Mouse (Mus musculus) regulatory T cell (primary cell): ENCODE measurements at regions not wholly inside any gene's neighbourhood (a gene's known extent, or its start where the extent isn't known, plus 50 kb on each side); places are given as distances from the start of the nearest gene placed in this dataset.

Experiments
- in situ Hi-C: fragments of 300-600 bp; cut with MboI, MseI; formaldehyde crosslinking; loops from one replicate; pipeline ENCODE4 v1.15.1; 2025; ENCODE audit warnings: high pct_unique_total_duplicates

- in situ Hi-C loops, result no loop called here
These were observed 115.6 kb upstream of the Cdh6 start for GRCm38 (mm10) chr15:13289064-13289463.

DNA sequence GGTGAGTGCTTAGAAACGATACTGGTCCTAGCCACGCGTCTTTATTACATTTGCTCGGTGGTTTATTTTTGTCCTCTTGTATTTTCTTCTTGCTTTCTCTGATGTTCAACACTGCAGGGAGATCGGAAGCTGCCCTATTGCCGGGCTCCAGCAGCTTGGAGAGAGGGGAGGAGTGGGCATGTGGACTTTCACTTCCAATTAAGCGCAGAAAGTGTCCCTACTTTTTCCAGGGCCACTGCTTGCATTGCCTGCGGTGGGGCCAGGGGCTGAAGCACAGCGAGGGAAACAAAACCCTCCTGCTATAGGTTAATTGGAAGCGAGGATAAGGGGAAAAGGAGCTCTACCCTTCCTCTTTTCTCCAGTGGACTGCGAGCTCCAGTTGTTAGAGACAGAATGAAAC, 114.4 kb upstream of the Cdh6 start:
- in situ Hi-C loops, result no loop called here

GRCm38 (mm10) chr15:13285355-13285754, 111.9 kb upstream of the Cdh6 start:
- in situ Hi-C loops, result no loop called here

DNA sequence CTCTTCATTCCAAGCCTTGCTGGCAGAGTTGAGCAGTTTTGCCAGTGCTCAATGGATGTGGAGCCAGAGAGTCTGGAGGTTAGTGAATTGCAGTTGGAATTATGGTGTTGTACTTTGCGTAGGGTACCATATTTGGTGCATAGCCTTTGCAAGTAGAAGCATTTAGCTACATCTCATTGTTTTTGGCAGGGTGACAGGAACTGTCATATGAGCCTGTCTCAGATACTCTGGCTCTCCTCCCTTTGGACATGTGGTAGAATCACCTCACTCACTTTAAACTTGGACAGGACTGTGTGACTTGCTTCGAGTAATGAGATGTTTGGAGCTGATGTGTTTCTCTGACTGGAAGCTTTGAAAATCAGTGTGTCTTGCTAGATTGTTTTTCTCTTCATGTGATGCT, 110.7 kb upstream of the Cdh6 start:
- in situ Hi-C loops, result no loop called here

- in situ Hi-C loops, result no loop called here
These were observed 109.6 kb upstream of the Cdh6 start for GRCm38 (mm10) chr15:13283106-13283505.

DNA sequence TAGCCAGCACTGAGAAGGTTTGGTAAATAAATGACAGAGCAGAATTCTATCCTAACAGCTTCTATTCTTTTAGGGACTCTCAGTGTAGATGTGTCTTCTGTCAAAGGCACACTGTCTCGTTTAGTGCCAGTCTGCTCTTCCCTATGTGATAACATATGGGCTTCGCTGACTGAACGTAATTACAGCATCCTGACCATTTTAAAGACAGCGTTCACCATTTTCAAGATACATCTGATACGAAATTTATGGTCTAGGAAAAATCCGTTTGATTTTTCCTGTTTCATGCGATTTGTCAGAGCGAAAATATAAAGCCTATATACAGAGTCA, 103.4 kb upstream of the Cdh6 start:
- in situ Hi-C loops, result no loop called here

GRCm38 (mm10) chr15:13276225-13276908, 102.9 kb upstream of the Cdh6 start:
- in situ Hi-C loops, result no loop called here

- in situ Hi-C loops, result no loop called here
These were observed 101.9 kb upstream of the Cdh6 start for GRCm38 (mm10) chr15:13275326-13275725.

- in situ Hi-C loops, result no loop called here
These were observed 101.0 kb upstream of the Cdh6 start for GRCm38 (mm10) chr15:13274366-13275067.

DNA sequence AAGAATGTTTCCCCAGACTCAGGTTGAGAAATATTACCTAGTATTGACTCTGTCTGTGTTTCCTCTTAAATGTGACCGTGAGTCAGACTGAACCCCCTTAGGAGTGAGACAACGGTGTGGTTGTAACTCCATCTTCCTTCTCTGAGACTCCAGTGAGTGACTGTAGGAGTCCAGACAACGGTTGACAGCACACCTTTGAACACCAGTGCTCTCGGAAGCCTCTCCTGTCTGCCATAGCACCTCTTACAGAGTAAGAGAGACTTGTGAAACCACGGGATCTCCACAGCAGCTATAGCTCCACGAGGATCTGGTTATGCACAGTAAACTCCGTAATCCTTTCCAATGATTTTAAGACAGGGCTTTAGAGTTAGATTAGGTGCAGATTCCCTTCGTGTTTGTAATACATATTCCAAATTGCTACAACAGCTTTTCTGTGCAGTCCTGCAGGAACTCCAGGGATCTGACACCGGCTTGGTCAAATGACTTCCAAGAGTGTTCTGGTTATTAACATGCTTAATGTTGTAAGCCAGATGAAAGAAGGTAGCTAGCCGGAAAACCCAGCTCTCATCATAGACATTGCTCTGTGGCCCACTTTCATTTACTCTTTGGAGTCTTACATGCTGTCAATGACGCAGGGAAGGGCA, 72.7 kb upstream of the Cdh6 start:
- in situ Hi-C loops, result loop anchor here (10.0 kb wide), 1 partner anchor 731 kb away; no protein-coding TSS in a partner anchor

- in situ Hi-C loops, result loop anchor here (10.0 kb wide), 1 partner anchor 730 kb away; no protein-coding TSS in a partner anchor
These were observed 70.8 kb upstream of the Cdh6 start for GRCm38 (mm10) chr15:13244306-13244705.

DNA sequence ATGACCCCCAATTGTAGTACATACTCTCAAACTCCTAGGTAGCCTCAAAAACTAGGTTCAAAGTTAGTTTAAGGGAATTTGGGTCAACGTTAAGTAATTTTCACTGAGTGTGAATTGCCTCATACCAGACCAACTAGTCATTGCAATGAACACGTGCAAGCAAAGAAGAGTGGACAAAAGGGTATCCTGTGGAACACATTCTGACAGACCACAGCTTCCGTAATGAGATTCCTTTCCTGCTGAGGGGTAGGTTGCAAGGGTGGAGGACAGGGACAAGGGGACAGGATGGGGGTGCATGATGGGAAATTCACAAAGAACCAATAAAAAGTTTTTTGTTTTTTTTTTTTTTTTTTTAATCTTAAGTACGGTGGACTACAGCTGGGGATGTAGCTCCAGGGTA, 70.1 kb upstream of the Cdh6 start:
- in situ Hi-C loops, result loop anchor here (10.0 kb wide), 1 partner anchor 729 kb away; no protein-coding TSS in a partner anchor

- in situ Hi-C loops, result loop anchor here (10.0 kb wide), 1 partner anchor 726 kb away; no protein-coding TSS in a partner anchor
These were observed 67.5 kb upstream of the Cdh6 start for GRCm38 (mm10) chr15:13240931-13241330.

DNA sequence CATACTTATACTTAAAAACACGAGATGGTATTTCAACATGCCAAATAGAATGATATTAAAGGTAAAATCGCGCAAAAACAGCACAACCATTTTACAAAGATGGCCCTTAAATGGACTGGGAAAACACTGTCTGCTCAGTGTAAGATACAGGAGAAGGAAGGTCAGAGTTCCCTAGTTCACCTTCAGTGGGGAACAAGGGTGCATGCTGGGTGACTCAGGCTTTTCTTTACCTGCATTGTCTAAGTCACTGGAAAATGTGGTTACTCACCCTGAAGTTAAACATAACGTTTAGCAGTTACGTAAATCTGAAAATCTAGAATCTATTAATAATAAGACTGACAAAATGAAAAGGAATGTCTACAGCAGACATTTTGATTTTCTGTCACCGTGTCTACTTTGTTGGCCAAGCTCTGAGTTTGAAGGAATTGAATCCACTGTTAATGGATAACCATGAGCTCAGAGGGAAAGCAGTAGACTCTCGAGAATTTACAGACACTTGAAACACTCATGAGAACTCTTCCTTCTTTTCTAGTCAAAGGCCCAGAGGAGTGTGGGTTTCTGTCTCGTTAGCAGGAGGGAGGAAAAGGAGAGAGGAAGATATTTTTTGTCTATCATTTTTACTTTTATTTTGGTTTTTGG, 63.5 kb upstream of the Cdh6 start:
- in situ Hi-C loops, result no loop called here

GRCm38 (mm10) chr15:13232567-13233259, 59.2 kb upstream of the Cdh6 start:
- in situ Hi-C loops, result no loop called here

DNA sequence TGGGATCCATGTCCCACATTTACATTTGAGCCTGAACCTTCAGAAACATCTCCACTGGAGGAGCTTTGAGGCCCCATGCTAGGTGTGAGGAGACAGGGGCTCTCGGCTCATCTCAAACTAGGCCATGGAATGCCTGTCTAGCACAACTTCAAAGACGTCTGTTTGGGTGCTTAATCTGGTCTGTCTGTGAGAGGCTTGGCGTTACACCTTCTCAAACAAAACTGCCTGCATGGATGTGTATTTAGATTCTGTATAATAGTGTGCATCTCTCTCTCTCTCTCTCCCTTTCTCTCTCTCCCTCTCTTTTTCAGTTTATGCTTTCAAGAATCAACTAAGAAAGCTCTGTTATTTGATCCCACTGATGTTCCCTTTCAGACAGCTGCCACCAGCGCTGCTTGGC, 58.1 kb upstream of the Cdh6 start:
- in situ Hi-C loops, result no loop called here

GRCm38 (mm10) chr15:13228125-13228524, 54.6 kb upstream of the Cdh6 start:
- in situ Hi-C loops, result no loop called here
